Mouse (Mus musculus) adrenal gland, postnatal 10 days (tissue): Measurements from ENCODE around the gene Il3ra. TPM values are rescaled to one million over a fixed set of nuclear protein-coding genes. Genes with fewer than 3 reads are reported as not detected.

Experiments used
- DNase-seq: peaks from one replicate; pipeline ENCODE4 v3.0.0; 2021; ENCODE audit warnings: mixed read lengths
- long read RNA-seq, 2 experiments: library from polyadenylated mRNA; stranded (forward); transcript quantifications; one replicate each; pipeline ENCODE4 v2.0.0; 2021
- total RNA-seq, 2 experiments: library from RNA; stranded (reverse); gene quantifications; 2 replicates each; pipeline ENCODE4 v1.2.3; 2021

The Il3ra gene
- total RNA-seq = 10 to 100 TPM; 10.3 to 13.5 TPM
- long read RNA-seq, experiment 1, partial matches to known transcripts = 2 of 7 reads
- long read RNA-seq, experiment 1, other reads (novel, unspliced or antisense) = 3 of 7 reads
- long read RNA-seq, experiment 2, partial matches to known transcripts = 2 of 9 reads
- long read RNA-seq, experiment 2, other reads (novel, unspliced or antisense) = 5 of 9 reads

- DNase-seq = peak; percentile 84
Measured at GRCm38 (mm10) chr14:14345948-14346812, at the start of gene Il3ra. TSS of gene Il3ra (plus strand) at chr14:14346275.

- no peak for DNase-seq
Measured at GRCm38 (mm10) chr14:14308938-14309337, 37.1 kb upstream of the Il3ra start.

- no peak for DNase-seq
Measured at GRCm38 (mm10) chr14:14309416-14309815, 36.7 kb upstream of the Il3ra start.

GRCm38 (mm10) chr14:14322528-14322927, 23.5 kb upstream of the Il3ra start, which contains the start of gene Olfr31:
TSS of gene Olfr31 (plus strand) at chr14:14322828.
- no peak for DNase-seq

GRCm38 (mm10) chr14:14345113-14345871, 783 bp upstream of the Il3ra start:
- DNase-seq = peak; percentile 93

GRCm38 (mm10) chr14:14346813-14347100, 682 bp downstream of the Il3ra start:
- no peak for DNase-seq

GRCm38 (mm10) chr14:14347151-14347835, 1.2 kb downstream of the Il3ra start:
- DNase-seq = peak; percentile 19

GRCm38 (mm10) chr14:14347836-14348621, 2.0 kb downstream of the Il3ra start:
- DNase-seq = peak; percentile 10

- DNase-seq = peak; percentile 17
Measured at GRCm38 (mm10) chr14:14348674-14349401, 2.8 kb downstream of the Il3ra start.

GRCm38 (mm10) chr14:14349485-14350262, 3.6 kb downstream of the Il3ra start:
- DNase-seq = peak; percentile 5

- no peak for DNase-seq
Measured at GRCm38 (mm10) chr14:14350263-14351147, 4.4 kb downstream of the Il3ra start.

- no peak for DNase-seq
Measured at GRCm38 (mm10) chr14:14351148-14351455, 5.0 kb downstream of the Il3ra start.

- DNase-seq = no peak
Measured at GRCm38 (mm10) chr14:14351721-14352590, 5.9 kb downstream of the Il3ra start.

- DNase-seq = no peak
Measured at GRCm38 (mm10) chr14:14352606-14353005, 6.5 kb downstream of the Il3ra start.

GRCm38 (mm10) chr14:14353081-14353732, 7.1 kb downstream of the Il3ra start:
- DNase-seq = no peak

- DNase-seq = no peak
Measured at GRCm38 (mm10) chr14:14353740-14354510, 7.8 kb downstream of the Il3ra start.
